Mouse (Mus musculus) neural tube, embryonic 11.5 days (tissue): Measurements from ENCODE around the gene Spo11. TPM values are rescaled to one million over a fixed set of nuclear protein-coding genes. Genes with fewer than 3 reads are reported as not detected.

ENCODE experiments used
- ATAC-seq: fragments of 200-750 bp; cut with Nextera tagmentation; 2 replicates; pipeline ENCODE4 v1.8.0; 2017; ENCODE audit warnings: moderate number of reproducible peaks, mild to moderate bottlenecking, moderate TSS enrichment, moderate library complexity; ENCODE audit not compliant: insufficient read depth, low FRiP score, low TSS enrichment
- DNase-seq: peaks from one replicate; pipeline ENCODE4 v3.0.0-alpha.2; 2015; ENCODE audit warnings: low spot score
- H3K27ac ChIP-seq: fragments of 300-500 bp; sonication (generic); 2 replicates; pipeline ENCODE4 v1.5.1; 2014; ENCODE audit warnings: low read depth, mild to moderate bottlenecking, low read length
- H3K27me3 ChIP-seq: fragments of 300-500 bp; sonication (generic); 2 replicates; pipeline ENCODE4 v1.6.1; 2014; ENCODE audit warnings: mild to moderate bottlenecking, low read length, mixed read lengths; ENCODE audit not compliant: control insufficient read depth, insufficient read depth
- H3K36me3 ChIP-seq: fragments of 300-500 bp; sonication (generic); 2 replicates; pipeline ENCODE4 v1.6.1; 2014; ENCODE audit warnings: mild to moderate bottlenecking, low read length, moderate library complexity, mixed read lengths; ENCODE audit not compliant: control insufficient read depth, insufficient read depth
- H3K4me1 ChIP-seq: fragments of 300-500 bp; sonication (generic); 2 replicates; pipeline ENCODE4 v1.6.1; 2014; ENCODE audit warnings: low read length, mixed read lengths; ENCODE audit not compliant: control insufficient read depth, insufficient read depth
- H3K4me2 ChIP-seq: fragments of 300-500 bp; sonication (generic); 2 replicates; pipeline ENCODE4 v1.6.1; 2014; ENCODE audit warnings: low read depth, mild to moderate bottlenecking, moderate library complexity
- H3K4me3 ChIP-seq: fragments of 300-500 bp; sonication (generic); 2 replicates; pipeline ENCODE4 v1.5.1; 2014; ENCODE audit warnings: low read depth, low read length
- H3K9ac ChIP-seq: fragments of 300-500 bp; sonication (generic); 2 replicates; pipeline ENCODE4 v1.6.1; 2014; ENCODE audit warnings: mild to moderate bottlenecking, low read length
- H3K9me3 ChIP-seq: fragments of 300-500 bp; sonication (generic); 2 replicates; pipeline ENCODE4 v1.6.1; 2016; ENCODE audit warnings: low read length; ENCODE audit not compliant: control insufficient read depth
- WGBS: fragments of 180-500 bp; shearing (Covaris S2); extraction: QIAGEN DNeasy Blood & Tissue Kit; methylation state at CpG from one replicate; pipeline ENCODE4 v1.1.7; 2014; 5-methylcytosine and 5-hydroxymethylcytosine counted together
- polyA plus RNA-seq: library from polyadenylated mRNA; unstranded; fragments of >200 nt; fragmentation: Nextera tagmentation; extraction: Ambion mirVana; gene quantifications from 2 replicates; pipeline ENCODE4 v1.2.1, GENCODE M21; 2014

Spo11 gene
- polyA plus RNA-seq, 1 experiment from 2014 or later = 0.42 TPM

DNA sequence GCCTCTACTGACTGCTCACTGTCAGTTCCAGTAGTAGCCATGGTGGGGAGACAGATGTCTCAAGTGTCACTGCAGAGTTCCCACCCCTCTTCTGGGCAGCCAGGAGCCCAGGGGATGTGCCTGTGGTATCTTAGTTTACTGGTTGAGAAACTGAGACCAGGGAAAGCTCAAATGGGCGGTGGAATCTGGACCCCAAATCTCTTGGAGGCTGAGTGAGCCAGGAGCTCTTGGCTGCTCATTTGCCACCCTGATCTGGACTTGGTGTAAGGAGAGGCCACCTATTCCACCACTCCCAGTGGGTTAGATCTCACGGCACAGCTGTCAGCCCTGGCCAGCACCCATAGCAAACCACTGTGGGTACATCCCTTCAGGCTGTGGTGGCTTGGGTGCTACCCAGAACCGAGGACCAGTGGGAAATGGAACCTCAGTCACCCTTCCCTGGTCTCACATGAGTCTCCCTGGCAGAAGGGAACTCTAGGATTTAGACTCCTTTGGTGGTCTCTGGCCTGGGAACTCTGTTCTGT, 51.1 kb downstream of the Spo11 start:
- Histone ChIP-seq H3K4me3 (no peak overlapping the region), H3K9me3 (no peaks in the 10 kb centered on the region), H3K27ac (no peak overlapping the region), H3K36me3 (peaks cover 10% of the 10 kb centered on the region), H3K4me2 (no peak overlapping the region), H3K9ac (no peak overlapping the region), H3K4me1 (peaks cover 22% of the 10 kb centered on the region), H3K27me3 (no peaks in the 10 kb centered on the region)
- no peak for DNase-seq
- ATAC-seq = no peak
- 93% methylated on average over 3 of the region's 3 CpGs for WGBS

DNA sequence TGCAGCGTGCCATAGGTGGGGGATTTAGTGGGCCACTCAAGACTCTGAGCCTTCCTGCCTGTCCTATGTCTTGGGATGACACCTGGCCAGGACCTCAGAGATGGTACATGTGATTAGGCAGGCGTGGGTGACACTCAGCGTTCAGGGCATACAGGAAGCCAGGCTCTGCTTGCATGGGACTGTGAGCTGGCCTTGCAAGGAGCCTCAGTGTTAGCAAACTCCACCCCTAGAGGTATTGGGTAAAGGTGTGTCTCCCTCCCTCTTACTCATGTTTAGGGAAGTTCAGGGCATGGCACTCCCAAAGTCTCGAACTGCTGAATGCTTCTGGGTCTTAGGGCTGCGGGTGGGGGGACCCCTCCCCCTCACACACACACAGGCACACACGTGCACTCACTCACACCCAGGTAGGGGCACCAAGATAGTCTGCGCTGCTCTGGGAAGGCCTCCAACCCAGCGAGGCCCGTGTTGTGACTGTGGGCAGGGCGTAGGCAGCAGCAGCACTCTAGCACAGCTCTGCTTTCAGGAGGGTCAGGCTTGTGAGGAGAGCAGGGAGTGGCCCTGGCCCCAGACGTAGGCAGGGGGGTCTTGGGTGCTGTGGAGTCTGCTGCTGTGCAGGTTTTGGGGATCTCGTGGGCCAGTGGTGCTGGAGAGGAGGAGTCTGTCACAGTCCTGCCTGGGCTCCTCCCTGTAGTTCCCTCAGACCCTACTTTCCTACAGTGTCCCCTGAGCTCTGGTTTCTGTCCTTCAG, 53.3 kb downstream of the Spo11 start:
- DNase-seq (no peak), ATAC-seq (no peak)
- Histone ChIP-seq H3K9ac (no peak overlapping the region), H3K4me2 (no peak overlapping the region), H3K36me3 (peaks cover 19% of the 10 kb centered on the region), H3K27ac (no peak overlapping the region), H3K9me3 (no peaks in the 10 kb centered on the region), H3K4me1 (peaks cover 6% of the 10 kb centered on the region; the same call in 1 of the 2 replicates), H3K27me3 (no peaks in the 10 kb centered on the region), H3K4me3 (no peak overlapping the region)
- WGBS = 86% methylated on average over 12 of the region's 12 CpGs

DNA sequence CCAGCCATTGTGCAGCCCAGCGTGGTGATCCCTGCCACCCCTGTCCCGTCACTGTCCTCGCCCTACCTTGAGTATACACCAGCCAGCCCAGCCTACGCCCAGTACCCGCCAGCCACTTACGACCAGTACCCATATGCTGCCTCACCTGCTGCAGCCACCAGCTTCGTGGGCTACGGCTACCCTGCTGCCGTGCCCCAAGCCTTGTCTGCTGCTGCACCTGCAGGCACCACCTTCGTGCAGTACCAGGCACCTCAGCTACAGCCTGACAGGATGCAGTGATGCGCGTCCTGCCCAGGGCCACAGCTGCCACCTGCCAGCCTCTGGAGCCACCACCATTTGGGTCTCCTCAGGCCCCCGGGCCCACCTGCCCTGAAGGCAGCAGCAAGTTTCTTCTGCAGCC, 56.0 kb downstream of the Spo11 start:
- no peak overlapping the region for H3K9ac ChIP-seq
- no peaks in the 10 kb centered on the region for H3K4me1 ChIP-seq
- WGBS = 94% methylated on average over 13 of the region's 13 CpGs
- H3K9me3 ChIP-seq = no peaks in the 10 kb centered on the region
- no peak overlapping the region for H3K27ac ChIP-seq
- no peak for ATAC-seq
- H3K4me2 ChIP-seq = no peak overlapping the region
- no peak overlapping the region for H3K4me3 ChIP-seq
- peaks cover 17% of the 10 kb centered on the region for H3K36me3 ChIP-seq
- no peak for DNase-seq
- no peaks in the 10 kb centered on the region for H3K27me3 ChIP-seq

DNA sequence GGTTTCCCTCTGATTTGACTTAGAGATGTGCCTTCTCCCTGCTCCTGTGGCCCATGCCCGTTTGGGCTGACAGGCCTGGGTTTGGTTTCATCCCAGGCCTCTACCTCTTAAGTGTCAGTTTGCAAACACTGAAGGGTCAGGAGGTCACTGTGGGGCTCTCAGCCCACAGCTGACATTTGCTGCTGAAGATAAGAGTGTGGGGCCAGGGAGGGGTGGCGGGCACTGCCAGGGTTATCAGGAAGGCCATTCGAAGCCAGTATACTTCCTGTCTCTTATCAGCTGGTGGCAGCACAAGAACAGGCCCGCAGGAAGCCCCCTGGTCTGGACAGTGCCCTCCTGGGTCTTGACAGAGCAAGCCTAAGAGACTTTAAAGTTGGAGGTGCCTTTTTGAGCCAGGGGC, 57.5 kb downstream of the Spo11 start:
- ATAC-seq (no peak), DNase-seq (no peak)
- Histone ChIP-seq H3K27me3 (no peaks in the 10 kb centered on the region), H3K4me2 (no peak overlapping the region), H3K4me1 (no peaks in the 10 kb centered on the region), H3K36me3 (peaks cover 14% of the 10 kb centered on the region), H3K9ac (no peak overlapping the region), H3K4me3 (no peak overlapping the region), H3K9me3 (no peaks in the 10 kb centered on the region), H3K27ac (no peak overlapping the region)
- 75% methylated on average over 4 of the region's 4 CpGs for WGBS

DNA sequence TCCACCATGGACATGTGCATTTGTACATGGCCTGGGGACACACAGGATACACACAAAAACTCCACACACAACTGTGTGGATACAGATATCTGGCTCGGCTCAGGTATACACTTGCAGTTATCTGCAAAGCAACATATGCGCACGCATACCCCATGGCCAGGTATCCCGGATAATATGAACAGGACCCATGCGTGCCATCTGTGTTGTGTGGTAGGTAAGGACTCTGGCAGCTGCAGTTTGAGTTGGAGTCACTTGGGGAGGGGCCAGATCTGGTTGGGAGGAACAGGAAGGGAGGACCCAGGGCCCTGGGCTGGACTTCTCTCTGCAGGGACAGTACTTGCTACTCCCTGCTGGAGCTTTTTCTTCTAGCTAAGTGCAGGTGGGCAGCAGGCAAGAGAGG, 58.2 kb downstream of the Spo11 start:
- Histone ChIP-seq H3K4me2 (no peak overlapping the region), H3K27me3 (no peaks in the 10 kb centered on the region), H3K9me3 (no peaks in the 10 kb centered on the region), H3K4me3 (no peak overlapping the region), H3K27ac (no peak overlapping the region), H3K36me3 (peaks cover 12% of the 10 kb centered on the region), H3K9ac (no peak overlapping the region), H3K4me1 (no peaks in the 10 kb centered on the region)
- DNase-seq (no peak), ATAC-seq (no peak)
- WGBS = 94% methylated on average over 5 of the region's 5 CpGs

DNA sequence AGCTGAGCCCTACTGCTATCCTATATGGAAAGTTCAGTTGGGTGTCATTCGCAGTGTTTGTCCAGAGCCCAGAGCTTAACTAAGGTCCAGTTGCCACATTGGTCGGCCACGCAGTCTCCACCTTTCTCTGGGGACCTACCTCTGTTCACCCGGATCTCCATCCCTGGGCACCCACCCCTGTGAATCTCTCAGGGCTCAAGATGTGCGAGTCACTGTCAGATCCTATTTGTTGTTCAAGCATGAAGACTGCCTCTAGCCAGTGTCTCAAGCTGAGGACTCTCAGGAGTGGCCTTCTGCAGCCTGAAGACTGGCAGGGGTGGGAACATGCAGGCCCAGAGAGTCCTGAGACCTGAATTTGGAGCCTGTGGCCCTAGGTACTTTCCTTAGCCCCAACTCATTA, 58.6 kb downstream of the Spo11 start:
- no peaks in the 10 kb centered on the region for H3K27me3 ChIP-seq
- H3K4me2 ChIP-seq = no peak overlapping the region
- H3K9me3 ChIP-seq = no peaks in the 10 kb centered on the region
- no peak for DNase-seq
- no peak overlapping the region for H3K27ac ChIP-seq
- no peak overlapping the region for H3K9ac ChIP-seq
- H3K4me1 ChIP-seq = no peaks in the 10 kb centered on the region
- WGBS = 86% methylated on average over 5 of the region's 5 CpGs
- no peak for ATAC-seq
- no peak overlapping the region for H3K4me3 ChIP-seq
- H3K36me3 ChIP-seq = peaks cover 12% of the 10 kb centered on the region

DNA sequence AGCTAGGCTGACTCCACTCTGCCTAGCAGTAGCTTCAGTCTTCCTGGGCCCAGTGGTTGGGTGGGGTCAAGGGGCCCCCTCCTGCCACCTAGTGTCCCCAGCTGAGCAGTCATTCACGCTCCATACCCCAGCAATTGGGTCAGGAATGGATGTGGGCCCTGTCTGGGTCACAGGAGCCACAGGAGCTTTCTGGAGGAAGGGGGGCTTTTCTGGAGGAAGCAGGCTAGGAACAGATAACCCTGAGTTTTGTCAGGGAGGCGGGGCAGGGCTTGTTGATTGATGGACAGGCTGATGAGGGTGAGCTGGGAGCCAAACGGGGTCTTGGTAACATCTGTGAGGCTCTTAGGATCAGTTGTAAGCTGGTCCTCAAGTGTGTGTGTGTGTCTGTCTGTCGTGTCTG, 59.1 kb downstream of the Spo11 start:
- no peak overlapping the region for H3K9ac ChIP-seq
- no peak overlapping the region for H3K4me2 ChIP-seq
- ATAC-seq (no peak), DNase-seq (no peak)
- no peaks in the 10 kb centered on the region for H3K9me3 ChIP-seq
- H3K27me3 ChIP-seq = no peaks in the 10 kb centered on the region
- no peak overlapping the region for H3K4me3 ChIP-seq
- 56% methylated on average over 4 of the region's 4 CpGs for WGBS
- H3K27ac ChIP-seq = no peak overlapping the region
- no peaks in the 10 kb centered on the region for H3K4me1 ChIP-seq
- H3K36me3 ChIP-seq = peaks cover 10% of the 10 kb centered on the region

DNA sequence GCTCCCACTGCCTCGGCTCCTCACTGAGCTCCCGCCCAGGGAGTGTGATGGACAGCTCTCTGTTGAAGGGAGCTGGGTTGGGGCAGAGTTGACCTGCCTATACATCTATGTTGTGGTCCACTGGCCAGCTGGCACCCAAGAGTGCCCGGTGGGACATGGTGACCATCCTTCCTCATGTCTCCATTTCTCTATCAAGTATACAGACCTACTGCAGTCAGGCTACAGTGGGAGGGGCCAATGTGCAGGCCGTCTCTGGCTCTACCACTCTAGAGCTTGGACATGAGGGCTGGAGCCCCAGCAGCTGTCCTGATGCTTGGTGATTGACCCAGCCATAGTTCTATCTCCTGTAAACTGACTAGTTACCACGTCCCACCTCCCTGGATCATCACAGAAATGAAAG, 59.8 kb downstream of the Spo11 start:
- Histone ChIP-seq H3K9me3 (no peaks in the 10 kb centered on the region), H3K27me3 (no peaks in the 10 kb centered on the region), H3K36me3 (peaks cover 8% of the 10 kb centered on the region), H3K4me2 (no peak overlapping the region), H3K4me1 (no peaks in the 10 kb centered on the region), H3K27ac (no peak overlapping the region), H3K9ac (no peak overlapping the region), H3K4me3 (no peak overlapping the region)
- no peak for DNase-seq
- 84% methylated on average over 5 of the region's 5 CpGs for WGBS
- no peak for ATAC-seq
